Mouse (Mus musculus) CH12.LX (cell line): ENCODE data around the gene Hmcn1. TPM values are rescaled to one million over a fixed set of nuclear protein-coding genes. Genes with fewer than 3 reads are reported as not detected.
A peak's percentile ranks its signal among the peaks of the same experiment; 100 is the strongest.

Experiments
- DNase-seq: peaks from one replicate; pipeline ENCODE4 v3.0.0-alpha.2; 2013; ENCODE audit errors: extremely low read depth
- H3K27ac ChIP-seq: 2 replicates; pipeline ENCODE4 v1.5.1; 2012; ENCODE audit warnings: low read depth, mild to moderate bottlenecking, control low read depth, moderate library complexity; ENCODE audit not compliant: insufficient read depth
- H3K27me3 ChIP-seq: replicated peaks from 2 replicates; pipeline ENCODE3; 2012; ENCODE audit warnings: inconsistent platforms
- H3K36me3 ChIP-seq, 2 experiments: replicated peaks in 1 of 2; 2 replicates each; pipeline versions ENCODE3 to v1.6.1; 2012; ENCODE audit warnings: inconsistent platforms in 1 of 2, low read length in 1 of 2, mild to moderate bottlenecking in 1 of 2, mixed read lengths in 1 of 2, moderate library complexity in 1 of 2; ENCODE audit not compliant: control insufficient read depth in 1 of 2, insufficient read depth in 1 of 2
- H3K4me1 ChIP-seq, 2 experiments: 2 replicates each; pipeline ENCODE4 v1.6.1; 2012; ENCODE audit warnings: inconsistent platforms in 1 of 2, moderate library complexity in 1 of 2; ENCODE audit not compliant: insufficient read depth in 2 of 2, control insufficient read depth in 1 of 2
- H3K4me2 ChIP-seq: 2 replicates; pipeline ENCODE4 v1.6.1; 2012; ENCODE audit warnings: low read depth, mild to moderate bottlenecking, control low read depth; ENCODE audit not compliant: poor library complexity, insufficient read depth, severe bottlenecking
- H3K4me3 ChIP-seq, 3 experiments: fragments of 150-350 bp in 1 of 3; sonication (generic) in 1 of 3; replicated peaks in 1 of 3; 2 replicates each; pipeline versions ENCODE3 to v1.5.1; 2011 to 2012; ENCODE audit warnings: low read depth in 2 of 3, low read length in 2 of 3, mild to moderate bottlenecking in 2 of 3, moderate library complexity in 2 of 3, control low read depth in 1 of 3, improper control_type of control experiment in 1 of 3, inconsistent platforms in 1 of 3, mixed read lengths in 1 of 3; ENCODE audit not compliant: poor library complexity in 1 of 3
- H3K79me2 ChIP-seq: replicated peaks from 2 replicates; pipeline ENCODE4 v1.6.1; 2012; ENCODE audit warnings: mild to moderate bottlenecking, moderate library complexity; ENCODE audit not compliant: control insufficient read depth, poor library complexity, insufficient read depth, severe bottlenecking; ENCODE audit errors: extremely low read depth
- H3K9ac ChIP-seq: 2 replicates; pipeline ENCODE4 v1.6.1; 2012; ENCODE audit warnings: low read depth, mild to moderate bottlenecking, control low read depth, moderate library complexity; ENCODE audit not compliant: insufficient read depth
- H3K9me3 ChIP-seq: replicated peaks from 2 replicates; pipeline ENCODE3; 2012; ENCODE audit warnings: low read length, inconsistent platforms, mixed read lengths
- BHLHE40 ChIP-seq: IDR thresholded peaks from 2 replicates; pipeline ENCODE4 v1.6.1; 2011; ENCODE audit warnings: mild to moderate bottlenecking, low read depth, low read length, improper control_type of control experiment
- CHD1 ChIP-seq: IDR thresholded peaks from 2 replicates; pipeline ENCODE4 v1.6.1; 2012; ENCODE audit warnings: low read depth, low read length, improper control_type of control experiment, inconsistent platforms
- GABPA ChIP-seq: IDR thresholded peaks from 2 replicates; pipeline ENCODE4 v1.6.1; 2012; ENCODE audit warnings: low read depth, low read length, improper control_type of control experiment, inconsistent platforms; ENCODE audit not compliant: insufficient replicate concordance
- IRF4 ChIP-seq: IDR thresholded peaks from 2 replicates; pipeline ENCODE4 v1.6.1; 2014; ENCODE audit warnings: low read depth, mild to moderate bottlenecking, inconsistent platforms, low read length, improper control_type of control experiment
- JUN ChIP-seq: IDR thresholded peaks from 2 replicates; pipeline ENCODE4 v1.6.1; 2011; ENCODE audit warnings: low read depth, mild to moderate bottlenecking, low read length, improper control_type of control experiment, moderate library complexity; ENCODE audit not compliant: insufficient read depth
- JUND ChIP-seq: conservative IDR thresholded peaks from 2 replicates; pipeline ENCODE4 v1.6.1; 2011; ENCODE audit warnings: low read depth, low read length, improper control_type of control experiment
- MAFK ChIP-seq: IDR thresholded peaks from 2 replicates; pipeline ENCODE4 v1.6.1; 2011; ENCODE audit warnings: low read length, improper control_type of control experiment; ENCODE audit not compliant: insufficient replicate concordance
- MAX ChIP-seq: IDR thresholded peaks from 2 replicates; pipeline ENCODE4 v1.6.1; 2011; ENCODE audit warnings: low read length, improper control_type of control experiment
- MXI1 ChIP-seq: IDR thresholded peaks from 2 replicates; pipeline ENCODE4 v1.6.1; 2011; ENCODE audit warnings: mild to moderate bottlenecking, low read depth, low read length, improper control_type of control experiment
- MYC ChIP-seq: IDR thresholded peaks from 2 replicates; pipeline ENCODE4 v1.6.1; 2011; ENCODE audit warnings: low read depth, mild to moderate bottlenecking, improper control_type of control experiment, low read length
- NELFE ChIP-seq: IDR thresholded peaks from 2 replicates; pipeline ENCODE4 v1.6.1; 2011; ENCODE audit warnings: low read depth, low read length, improper control_type of control experiment
- NRF1 ChIP-seq: IDR thresholded peaks from 2 replicates; pipeline ENCODE4 v1.6.1; 2014; ENCODE audit warnings: low read depth, mild to moderate bottlenecking, inconsistent platforms, low read length, improper control_type of control experiment, moderate library complexity
- PAX5 ChIP-seq: IDR thresholded peaks from 2 replicates; pipeline ENCODE4 v1.6.1; 2012; ENCODE audit warnings: low read length, inconsistent platforms, mixed read lengths
- POLR2A ChIP-seq: IDR thresholded peaks from 2 replicates; pipeline ENCODE4 v1.6.1; 2011; ENCODE audit warnings: low read depth, mild to moderate bottlenecking, improper control_type of control experiment, low read length
- RAD21 ChIP-seq: IDR thresholded peaks from 2 replicates; pipeline ENCODE4 v1.6.1; 2011; ENCODE audit warnings: low read depth, mild to moderate bottlenecking, low read length, improper control_type of control experiment, moderate library complexity
- TBP ChIP-seq: conservative IDR thresholded peaks from 2 replicates; pipeline ENCODE4 v1.6.1; 2011; ENCODE audit warnings: low read depth, low read length, improper control_type of control experiment
- USF1 ChIP-seq: IDR thresholded peaks from 2 replicates; pipeline ENCODE4 v1.6.1; 2014; ENCODE audit warnings: low read depth, mild to moderate bottlenecking, inconsistent platforms, low read length, improper control_type of control experiment
- USF2 ChIP-seq: conservative IDR thresholded peaks from 2 replicates; pipeline ENCODE4 v1.6.1; 2011; ENCODE audit warnings: low read depth, low read length, improper control_type of control experiment
- ZC3H11A ChIP-seq: IDR thresholded peaks from 2 replicates; pipeline ENCODE4 v1.6.1; 2012; ENCODE audit warnings: low read depth, mild to moderate bottlenecking, inconsistent platforms, low read length, improper control_type of control experiment
- ZMIZ1 ChIP-seq: IDR thresholded peaks from 2 replicates; pipeline ENCODE4 v1.6.1; 2012; ENCODE audit warnings: low read depth, mild to moderate bottlenecking, inconsistent platforms, low read length, improper control_type of control experiment
- dilution Hi-C: fragments of 300-500 bp; cut with MboI; formaldehyde crosslinking; loops from 2 replicates; pipeline ENCODE4 v1.14.3; 2020; ENCODE audit warnings: low sequenced_read_pairs; ENCODE audit not compliant: extremely low pct_unique_long_range_greater_than_20kb, extremely low pct_ligation_motif_present
- in situ Hi-C: fragments of 300-500 bp; cut with MboI; formaldehyde crosslinking; loops from 3 replicates; pipeline ENCODE4 v1.14.3; 2019; ENCODE audit warnings: low sequenced_read_pairs, low pct_ligation_motif_present, low pct_unique_long_range_greater_than_20kb, mixed read lengths
- polyA plus RNA-seq: library from polyadenylated mRNA; unstranded; fragments of >175 nt; gene quantifications from 2 replicates; pipeline ENCODE4 v1.2.1, GENCODE M21; 2012; ENCODE audit warnings: low read depth; ENCODE audit not compliant: insufficient read length
- total RNA-seq, 2 experiments: library from RNA; depleted of rRNA; stranded (reverse); fragments of 300-350 nt in 1 of 2; fragments of >200 nt in 1 of 2; gene quantifications; 2 replicates each; pipeline ENCODE4 v1.2.3; 2012 to 2014

Gene Hmcn1
- total and polyA plus RNA-seq, 3 experiments, result under 0.01 to 0.04 (median 0.01) TPM

DNA sequence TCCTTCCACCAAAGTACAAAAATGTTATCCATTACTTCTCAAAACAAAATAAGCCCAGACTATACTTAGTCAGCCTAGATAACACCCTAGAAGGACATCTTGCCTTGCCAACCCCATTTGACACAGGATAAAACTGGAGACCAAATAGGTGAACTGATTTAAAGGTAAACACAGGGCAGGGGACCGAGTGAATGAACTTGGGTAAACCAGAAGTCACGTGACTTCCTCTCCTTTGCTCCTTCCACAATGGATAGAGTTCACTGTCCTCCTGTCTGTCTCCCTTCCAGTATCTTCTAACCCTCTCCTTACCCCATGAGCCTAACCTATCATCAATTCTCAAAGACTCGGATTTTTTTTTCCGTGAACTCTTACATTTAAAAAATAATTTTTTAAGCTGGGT is 46.0 kb upstream of the Hmcn1 start:
- no peak for DNase-seq
- TF ChIP-seq USF2 (peak; percentile 46), ZMIZ1 (no peak), POLR2A (no peak), USF1 (peak; percentile 6), NELFE (no peak), IRF4 (no peak)
- in situ Hi-C loops, result no loop called here
- no peaks in the 10 kb centered on the region for H3K36me3 ChIP-seq
- H3K4me3 ChIP-seq, result no peak overlapping the region
- H3K9ac ChIP-seq, result no peak overlapping the region
- H3K79me2 ChIP-seq, result no peaks in the 10 kb centered on the region
- no peak overlapping the region for H3K27ac ChIP-seq
- no peak overlapping the region for H3K4me2 ChIP-seq
- H3K9me3 ChIP-seq, result no peaks in the 10 kb centered on the region
- no peaks in the 10 kb centered on the region for H3K27me3 ChIP-seq
- H3K4me1 ChIP-seq, result peaks cover 0 to 12% of the 10 kb centered on the region in 2 experiments; a peak in 3 of 4 replicates
- dilution Hi-C loops, result no loop called here

- Histone ChIP-seq H3K9me3 (no peaks in the 10 kb centered on the region), H3K27ac (no peak overlapping the region), H3K36me3 (no peaks in the 10 kb centered on the region), H3K79me2 (no peaks in the 10 kb centered on the region), H3K27me3 (no peaks in the 10 kb centered on the region)
- no peak for DNase-seq
- in situ Hi-C loops, result no loop called here
- TF ChIP-seq MAFK, result no peak
- TF ChIP-seq TBP, result no peak
- TF ChIP-seq JUND, result no peak
- no peak for TF ChIP-seq JUN
- TF ChIP-seq BHLHE40, result no peak
- no peak for TF ChIP-seq RAD21
- TF ChIP-seq NELFE, result no peak
- TF ChIP-seq GABPA, result no peak
- TF ChIP-seq NRF1, result no peak
- TF ChIP-seq MXI1, result no peak
- no peak for TF ChIP-seq USF1
- no peak for TF ChIP-seq MYC
- no peak for TF ChIP-seq ZC3H11A
- no peak for TF ChIP-seq PAX5
- no peak for TF ChIP-seq CHD1
- no peak for TF ChIP-seq POLR2A
- TF ChIP-seq MAX, result no peak
- TF ChIP-seq, all 38 proteins: peak for 0
- dilution Hi-C loops, result no loop called here
- Histone ChIP-seq H3K4me3 (no peak overlapping the region), H3K4me2 (no peak overlapping the region), H3K9ac (no peak overlapping the region), H3K4me1 (peaks cover 0 to 6% of the 10 kb centered on the region in 2 experiments; a peak in 3 of 4 replicates)
These were observed 45.3 kb upstream of the Hmcn1 start for GRCm38 (mm10) chr1:151038566-151038965.
